Comparison of ENCODE assay signal across 26 mouse cellular contexts in genomic region chr7:64847366-64847899, GRCm38 (mm10).
"Had no signal": no experiment of that assay in that cellular context is flagged by ENCODE, and none has a peak within 500 bp of the region (broad histone marks: within the 10 kb centered on the region; RNA-seq: fewer than 3 reads in every experiment).

No protein-coding gene starts in this region.

- H3K9ac ChIP-seq: heart, embryonic 13.5 days; heart, embryonic 15.5 days; hindbrain, embryonic 13.5 days; hindbrain, embryonic 15.5 days; kidney, embryonic 15.5 days; limb, embryonic 13.5 days; limb, embryonic 15.5 days; liver, embryonic 12.5 days; liver, embryonic 14.5 days had no signal

- ATAC-seq: hindbrain, postnatal 0 days; intestine, embryonic 16.5 days; liver, embryonic 12.5 days had no signal

- DNase-seq: gastrocnemius, postnatal 14 days; gastrocnemius, postnatal 36 days; heart, adult 18-20 months; heart, postnatal 14 days; heart, postnatal 36 days; kidney, adult 11 months; kidney, adult 2 months; kidney, adult 9 months; kidney, postnatal 14 days; kidney, postnatal 36 days; layer of hippocampus, adult 9-11 months; layer of hippocampus, postnatal 36 days; left cerebral cortex, postnatal 4 days had no signal

- H3K27ac ChIP-seq: heart, embryonic 13.5 days; heart, embryonic 15.5 days; hindbrain, embryonic 13.5 days; hindbrain, embryonic 15.5 days; hindbrain, postnatal 0 days; kidney, embryonic 15.5 days; kidney, postnatal 0 days; limb, embryonic 13.5 days; limb, embryonic 15.5 days; liver, embryonic 12.5 days; liver, embryonic 14.5 days had no signal

- H3K4me1 ChIP-seq: heart, embryonic 15.5 days; hindbrain, embryonic 13.5 days; hindbrain, embryonic 15.5 days; kidney, embryonic 15.5 days; limb, embryonic 13.5 days; limb, embryonic 15.5 days; liver, embryonic 12.5 days had no signal

- H3K36me3 ChIP-seq: heart, embryonic 13.5 days; heart, embryonic 15.5 days; hindbrain, embryonic 13.5 days; hindbrain, embryonic 15.5 days; kidney, embryonic 15.5 days; limb, embryonic 13.5 days; limb, embryonic 15.5 days; liver, embryonic 12.5 days had no signal

- H3K27me3 ChIP-seq: heart, embryonic 13.5 days; heart, embryonic 15.5 days; hindbrain, embryonic 15.5 days; kidney, embryonic 15.5 days; limb, embryonic 13.5 days; limb, embryonic 15.5 days; liver, embryonic 12.5 days had no signal

- H3K9me3 ChIP-seq: heart, embryonic 13.5 days; heart, embryonic 15.5 days; hindbrain, embryonic 15.5 days; kidney, embryonic 15.5 days; limb, embryonic 13.5 days; limb, embryonic 15.5 days; liver, embryonic 12.5 days had no signal

- H3K4me2 ChIP-seq: heart, embryonic 11.5 days; heart, embryonic 13.5 days; heart, embryonic 15.5 days; hindbrain, embryonic 13.5 days; hindbrain, embryonic 15.5 days; kidney, embryonic 15.5 days; limb, embryonic 13.5 days; limb, embryonic 15.5 days; liver, embryonic 12.5 days had no signal

- H3K4me3 ChIP-seq: heart, embryonic 13.5 days; heart, embryonic 15.5 days; hindbrain, embryonic 13.5 days; hindbrain, embryonic 15.5 days; kidney, embryonic 15.5 days; limb, embryonic 13.5 days; limb, embryonic 15.5 days; liver, embryonic 12.5 days had no signal
